Mouse (Mus musculus): ENCODE results near the gene Trim47.
A peak's percentile ranks its signal among the peaks of the same experiment; 100 is the strongest.

Gene Trim47

GRCm38 (mm10) chr11:116127156-116127980 is at the start of gene Trim47:
Gene Trim47 (minus strand): TSS chr11:116127210.
- peak; percentile 41 to 62 for DNase-seq (ENCODE audit: low spot score in 2 of 2)

GRCm38 (mm10) chr11:116176010-116176409 is 49.0 kb upstream of the Trim47 start:
- DNase-seq (ENCODE audit: low spot score in 2 of 2) = no peak

- no peak for DNase-seq (ENCODE audit: low spot score in 2 of 2)
These were observed 47.9 kb upstream of the Trim47 start for GRCm38 (mm10) chr11:116174775-116175448.

DNA sequence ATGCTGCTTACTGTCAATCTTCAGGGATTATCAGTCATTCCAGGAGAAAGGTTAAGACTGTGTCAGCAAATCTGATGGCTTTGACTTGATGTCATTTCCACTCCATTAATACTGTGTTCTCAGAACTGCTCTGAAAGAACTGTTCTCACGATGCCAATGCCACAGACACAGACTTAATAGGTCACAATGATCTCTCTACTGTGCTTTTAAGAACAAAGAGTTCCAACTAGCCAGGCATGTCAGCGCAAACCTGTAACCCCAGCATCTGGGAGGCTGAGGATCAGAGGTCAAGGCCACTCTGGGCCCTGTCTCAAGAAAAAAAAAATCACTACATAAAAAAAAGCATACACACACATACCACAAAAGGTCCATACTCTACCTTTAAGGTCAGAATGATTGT is 44.9 kb upstream of the Trim47 start:
- DNase-seq (ENCODE audit: low spot score in 2 of 2) = no peak

DNA sequence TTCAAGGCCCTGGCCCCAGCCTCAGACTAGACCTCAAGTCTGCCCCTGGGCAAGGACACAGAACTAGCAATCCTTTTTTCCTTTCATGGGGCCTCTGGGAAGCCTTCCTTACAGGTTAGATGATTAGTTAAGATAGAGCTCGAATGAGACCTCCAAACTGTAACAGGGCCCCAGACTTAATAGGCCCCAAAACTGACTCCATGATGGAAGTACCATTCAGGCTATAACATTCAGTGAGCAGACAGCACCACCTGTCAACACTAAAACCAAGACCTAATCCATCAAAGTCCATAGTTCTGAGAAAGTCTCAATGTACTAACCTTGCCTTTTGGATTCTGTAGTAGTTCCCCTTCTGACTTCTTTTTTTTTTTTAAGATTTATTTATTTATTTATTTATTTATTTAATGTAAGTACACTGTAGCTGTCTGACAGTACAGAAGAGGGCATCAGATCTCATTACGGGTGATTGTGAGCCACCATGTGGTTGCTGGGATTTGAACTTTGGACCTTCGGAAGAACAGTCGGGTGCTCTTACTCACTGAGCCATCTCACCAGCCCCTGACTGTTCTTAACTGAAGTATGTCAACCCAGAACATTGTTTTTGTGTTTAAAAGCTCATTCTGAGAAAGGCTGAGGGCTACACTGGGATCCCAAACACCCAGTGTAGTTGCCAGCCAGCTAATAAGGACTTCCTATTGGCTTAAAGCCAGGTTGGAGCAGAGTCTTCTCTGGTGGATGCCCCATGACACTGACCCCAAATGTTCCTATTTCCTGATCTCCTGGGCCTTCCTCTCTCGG is 43.2 kb upstream of the Trim47 start:
- no peak for DNase-seq (ENCODE audit: low spot score in 2 of 2)

- DNase-seq (ENCODE audit: low spot score in 2 of 2) = no peak
These were observed 42.2 kb upstream of the Trim47 start for GRCm38 (mm10) chr11:116169214-116169613.

- DNase-seq (ENCODE audit: low spot score in 2 of 2) = peak; percentile 98
These were observed 41.0 kb upstream of the Trim47 start, which contains the start of gene Fbf1 for GRCm38 (mm10) chr11:116167884-116168439. Gene Fbf1 (minus strand): TSS chr11:116168166.

- DNase-seq (ENCODE audit: low spot score in 2 of 2) = no peak
These were observed 40.2 kb upstream of the Trim47 start for GRCm38 (mm10) chr11:116167232-116167631.

DNA sequence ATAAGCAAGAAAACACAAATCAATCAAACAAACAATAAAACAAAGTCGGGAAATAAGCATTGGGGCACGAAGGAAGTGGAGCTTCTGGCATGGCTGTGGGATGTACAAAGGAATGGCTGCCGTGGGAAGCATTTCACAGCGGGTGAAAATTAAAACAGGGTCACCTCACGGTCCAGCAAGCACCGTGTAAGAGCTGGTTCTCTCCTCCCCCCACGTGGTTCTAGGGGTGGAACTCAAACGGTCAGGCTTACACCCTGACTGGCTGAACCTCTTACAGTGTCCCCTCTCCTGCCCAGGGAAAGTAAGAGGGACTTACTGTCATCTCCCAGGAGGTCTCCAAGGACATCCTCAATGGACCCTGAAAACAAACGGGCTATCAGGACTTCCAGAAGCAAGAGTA is 36.0 kb upstream of the Trim47 start:
- DNase-seq (ENCODE audit: low spot score in 2 of 2) = no peak

- DNase-seq (ENCODE audit: low spot score in 2 of 2) = peak; percentile 72 to 86
These were observed 35.1 kb upstream of the Trim47 start for GRCm38 (mm10) chr11:116162146-116162545.

GRCm38 (mm10) chr11:116161312-116161711 is 34.3 kb upstream of the Trim47 start:
- DNase-seq (ENCODE audit: low spot score in 2 of 2) = no peak

DNA sequence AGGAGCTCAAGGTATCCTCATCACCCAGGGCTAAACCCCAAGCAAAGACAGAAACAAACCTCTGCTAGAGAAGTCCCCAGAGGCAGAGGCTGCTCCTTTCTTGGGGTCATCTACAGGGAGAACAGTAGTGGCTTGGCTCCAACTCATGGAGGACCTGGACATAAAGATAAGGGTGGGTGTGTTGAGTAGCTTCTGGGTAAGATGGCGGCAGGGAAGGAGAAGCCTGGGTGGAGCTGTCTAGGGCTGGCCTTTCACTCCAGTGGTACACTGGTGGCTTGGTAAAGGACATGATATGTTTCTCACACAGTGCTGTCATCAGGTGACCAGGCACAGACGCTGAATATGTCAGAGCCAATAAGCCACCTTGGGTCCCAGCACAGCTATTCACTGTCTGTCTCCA is 23.9 kb upstream of the Trim47 start:
- DNase-seq (ENCODE audit: low spot score in 2 of 2) = no peak

DNA sequence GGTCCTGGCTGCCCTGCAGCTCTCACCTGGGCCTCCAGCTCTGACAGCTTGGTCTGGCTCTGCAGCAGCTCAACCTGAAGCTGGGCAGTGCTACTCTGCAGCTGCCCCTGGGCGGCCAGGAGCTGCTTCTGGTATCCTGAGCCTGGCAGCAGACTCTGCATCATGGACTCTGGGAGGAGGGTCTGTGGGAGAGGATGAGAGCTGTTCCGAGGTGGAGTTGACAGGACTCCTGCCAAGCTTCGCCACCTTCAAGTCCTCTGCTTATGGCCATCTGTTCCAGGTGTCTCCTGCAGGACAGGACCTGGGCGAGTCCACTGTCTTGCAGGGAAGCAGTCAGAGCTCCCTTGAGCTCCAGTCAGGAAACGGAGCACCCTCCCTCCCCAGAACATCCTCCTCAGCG is 22.3 kb upstream of the Trim47 start:
- no peak for DNase-seq (ENCODE audit: low spot score in 2 of 2)

DNA sequence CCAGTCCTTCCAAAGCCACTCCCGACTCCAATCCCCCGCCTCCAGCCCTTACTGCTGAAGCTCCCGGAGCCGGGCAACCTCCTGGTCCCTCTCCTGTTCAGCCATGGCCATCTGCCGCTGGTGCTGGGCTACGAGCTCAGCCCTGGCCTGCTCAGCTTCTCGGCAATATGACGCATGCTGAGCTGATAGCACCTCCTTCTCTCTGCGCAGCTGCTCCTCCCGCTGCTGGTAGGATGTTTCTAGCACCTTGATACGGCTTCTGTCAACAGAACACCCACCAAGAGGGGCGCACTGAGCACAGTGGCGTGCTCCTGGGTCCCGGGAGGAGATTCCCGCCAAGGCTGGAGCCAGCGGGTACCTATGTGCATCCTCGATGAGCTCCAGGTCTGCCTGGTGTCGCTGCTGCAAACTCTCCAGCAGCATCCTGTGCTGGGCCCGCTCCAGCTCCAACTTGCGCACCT is 21.8 kb upstream of the Trim47 start:
- DNase-seq (ENCODE audit: low spot score in 2 of 2) = no peak

- DNase-seq (ENCODE audit: low spot score in 2 of 2) = peak; percentile 69 to 77
These were observed 19.4 kb upstream of the Trim47 start for GRCm38 (mm10) chr11:116146294-116146985.

DNA sequence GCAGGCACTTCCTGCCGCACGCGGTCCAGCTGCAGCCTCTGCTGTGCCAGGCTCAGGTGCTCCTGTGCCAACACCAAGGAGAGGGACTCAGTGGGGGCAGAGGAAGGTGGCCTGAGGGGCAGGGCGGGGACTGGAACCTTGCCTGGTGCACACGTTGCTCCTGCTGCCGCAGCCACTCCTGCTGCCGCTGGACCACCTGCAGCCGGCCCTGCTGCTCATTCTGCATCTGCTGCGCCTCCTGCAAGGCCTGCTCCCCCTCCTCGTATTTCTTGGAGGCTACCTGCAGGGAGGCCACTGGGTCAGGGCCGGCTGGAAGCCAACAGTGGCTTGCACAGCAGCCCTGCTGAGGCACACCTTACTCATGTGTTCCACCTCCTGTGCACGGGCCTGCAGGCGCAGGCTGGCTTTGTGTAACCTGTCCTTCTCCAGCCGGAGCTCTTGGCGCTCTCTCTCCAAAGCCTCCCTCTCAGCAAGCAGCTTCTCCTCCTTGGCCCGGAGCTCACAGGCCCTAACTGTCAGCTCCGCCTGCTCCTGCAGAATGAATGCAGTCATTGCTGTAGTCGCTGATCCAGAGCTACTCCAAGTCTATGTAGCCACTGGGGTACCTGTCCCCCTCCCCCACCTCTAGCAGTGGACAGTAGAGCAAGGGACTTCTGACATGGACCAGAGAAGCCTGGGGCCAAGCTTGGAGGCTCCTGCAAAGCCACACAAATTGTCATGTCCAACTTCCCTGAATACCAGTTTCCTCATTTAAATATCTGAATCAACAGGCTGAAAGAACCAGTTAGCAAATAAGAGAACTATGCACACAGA is 18.7 kb upstream of the Trim47 start:
- DNase-seq (ENCODE audit: low spot score in 2 of 2) = no peak

DNA sequence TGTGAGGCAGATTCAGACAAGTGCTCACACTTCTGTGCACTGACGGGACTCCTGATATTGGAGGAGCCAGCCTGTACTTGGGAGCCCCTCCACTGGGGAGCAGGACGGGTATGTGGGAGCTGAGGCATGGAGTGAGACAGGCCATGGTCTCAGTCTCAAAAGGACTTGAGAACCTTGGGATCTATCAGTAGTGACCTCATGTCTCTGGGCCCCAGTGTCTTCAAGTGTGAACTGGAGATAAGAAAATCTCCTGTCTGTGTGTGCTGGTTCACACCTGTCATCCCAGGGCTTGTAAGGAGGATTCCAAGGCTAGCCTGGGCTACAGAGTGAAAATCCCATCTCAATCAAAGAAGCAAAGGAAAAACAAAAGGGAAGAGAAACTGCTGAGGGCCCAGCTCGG is 16.5 kb upstream of the Trim47 start:
- no peak for DNase-seq (ENCODE audit: low spot score in 2 of 2)

DNA sequence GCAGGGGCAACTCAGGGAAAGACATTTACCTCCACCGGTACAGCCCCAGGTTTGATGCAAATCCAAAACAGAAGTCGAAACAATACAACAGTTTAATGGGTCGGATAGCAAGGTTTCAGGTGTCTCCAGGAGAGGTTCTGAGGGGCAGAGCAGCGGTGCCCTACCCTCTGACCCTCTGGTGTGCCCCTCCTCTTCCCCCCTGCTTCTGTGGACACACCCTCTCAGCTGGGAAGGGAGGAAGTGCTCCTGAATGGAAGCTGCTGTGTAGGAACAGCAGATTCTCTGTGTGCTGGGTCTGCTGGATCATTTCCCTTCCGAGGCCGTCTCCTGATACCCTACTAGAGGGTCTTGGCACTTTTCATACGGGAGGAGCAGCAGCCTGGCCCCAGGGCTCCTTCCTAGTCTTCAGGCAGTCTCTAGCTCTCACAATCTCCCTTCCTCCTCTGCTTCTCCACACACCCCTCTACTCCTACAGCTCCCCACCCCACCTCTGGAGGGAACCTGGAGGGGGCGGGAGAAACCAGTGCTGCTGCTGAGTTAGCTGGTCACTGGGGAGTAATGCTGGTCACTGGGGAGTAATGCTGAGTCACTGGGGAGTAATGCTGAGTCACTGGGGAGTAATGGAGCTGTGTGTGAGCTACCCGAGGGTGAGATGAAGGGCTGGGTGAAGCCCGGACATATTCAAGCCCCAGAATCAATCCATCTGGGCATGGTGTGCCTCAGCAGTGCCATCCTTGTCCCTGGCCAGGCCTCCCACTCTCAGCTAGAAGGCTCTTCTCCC is 15.4 kb upstream of the Trim47 start:
- no peak for DNase-seq (ENCODE audit: low spot score in 2 of 2)

DNA sequence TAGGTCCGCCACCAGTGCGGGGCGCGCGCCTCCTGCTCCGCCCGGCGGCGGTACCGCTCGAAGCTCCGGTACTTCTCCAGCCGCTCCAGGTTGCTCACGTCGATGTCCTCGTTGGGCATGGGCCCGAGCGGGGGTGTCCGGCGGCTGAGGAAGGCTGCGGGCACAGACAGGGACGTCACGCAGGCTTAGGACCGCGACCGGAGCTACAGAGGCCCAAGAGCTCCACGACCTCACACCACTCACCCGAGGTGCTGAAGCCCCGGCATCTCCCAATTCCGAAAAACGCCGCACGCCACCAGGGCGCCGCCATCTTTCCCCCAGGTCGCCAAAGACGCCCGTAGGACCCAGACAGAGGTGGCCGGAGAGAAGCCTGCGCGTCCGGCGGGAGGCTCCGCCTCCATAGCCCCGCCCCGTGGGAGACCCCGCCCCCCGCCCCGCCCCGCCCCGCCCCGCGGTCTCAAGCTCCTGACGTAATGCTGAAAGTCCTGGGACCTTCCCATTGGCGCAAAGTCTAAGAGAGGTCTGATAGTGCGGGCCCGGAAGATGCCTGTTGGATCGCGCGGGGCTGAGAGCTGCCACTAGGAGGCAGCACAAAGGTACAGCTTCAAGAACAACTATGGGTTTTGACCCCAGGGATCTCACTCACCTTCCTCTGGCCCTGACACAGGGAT is 11.6 kb upstream of the Trim47 start, which contains the start of gene Mrpl38:
TSS of gene Mrpl38 (minus strand) at position 401 of the 671 bp plus-strand sequence.
- peak; percentile 90 for DNase-seq (ENCODE audit: low spot score in 2 of 2)

Measured in right cerebral cortex, postnatal 10 days (tissue).